Mouse (Mus musculus) naive thymus-derived CD4-positive, alpha-beta T cell, adult 5 months (primary cell): ENCODE data around the gene Rnf5. TPM values are rescaled to one million over a fixed set of nuclear protein-coding genes. Genes with fewer than 3 reads are reported as not detected.

Source experiments
- polyA plus RNA-seq: library from polyadenylated mRNA; unstranded; fragments of 100-300 nt; shearing (Covaris generic); gene quantifications from one replicate; pipeline ENCODE4 v1.2.1, GENCODE M21; 2017

The Rnf5 gene
- 56.4 TPM for polyA plus RNA-seq

GRCm38 (mm10) chr17:34603375-34604060 is at the start of gene Rnf5:
Gene Rnf5 (minus strand): TSS chr17:34603690.

DNA sequence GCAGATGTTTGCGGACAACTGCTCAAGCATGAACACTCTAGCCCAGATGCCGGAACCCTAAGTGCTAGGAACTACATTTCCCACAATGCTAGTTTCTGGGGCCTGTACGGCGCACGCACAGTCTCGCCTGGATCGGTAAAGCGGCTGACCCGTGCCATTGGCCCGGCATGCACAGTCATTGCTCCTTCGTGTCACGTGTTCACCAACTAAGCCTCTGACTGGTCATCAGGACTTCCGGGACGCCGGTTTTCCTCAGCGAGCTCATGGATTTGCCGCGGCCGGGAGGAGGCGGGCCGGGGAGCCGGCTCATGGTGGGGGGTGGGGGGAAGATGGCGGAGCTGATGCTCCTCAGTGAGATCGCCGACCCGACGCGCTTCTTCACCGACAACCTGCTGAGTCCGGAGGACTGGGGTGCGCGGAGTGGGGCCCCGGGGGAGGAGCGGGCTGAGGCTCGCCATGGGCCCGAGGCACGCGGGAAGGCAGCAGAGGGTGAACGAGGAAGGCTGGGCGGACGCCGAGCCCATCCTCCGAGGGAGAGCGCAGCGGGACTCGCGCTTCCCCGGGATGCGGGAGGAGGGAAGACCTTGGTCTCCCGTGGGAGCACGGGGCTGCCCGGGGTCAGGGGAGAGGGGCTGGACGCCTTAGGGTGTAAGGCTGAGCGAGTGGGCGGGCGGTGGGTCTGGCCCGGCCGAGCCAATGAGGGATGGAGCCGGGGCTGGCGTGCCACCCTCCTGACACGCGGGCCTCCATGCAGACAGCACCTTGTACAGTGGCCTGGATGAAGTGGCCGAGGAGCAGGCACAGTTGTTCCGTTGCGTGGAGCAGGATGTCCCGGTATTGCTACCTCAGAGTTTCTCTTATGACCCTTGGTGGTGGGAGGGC is 43.7 kb upstream of the Rnf5 start, which contains the start of gene Atf6b:
TSS of gene Atf6b (plus strand) at position 241 of the 882 bp plus-strand sequence.

DNA sequence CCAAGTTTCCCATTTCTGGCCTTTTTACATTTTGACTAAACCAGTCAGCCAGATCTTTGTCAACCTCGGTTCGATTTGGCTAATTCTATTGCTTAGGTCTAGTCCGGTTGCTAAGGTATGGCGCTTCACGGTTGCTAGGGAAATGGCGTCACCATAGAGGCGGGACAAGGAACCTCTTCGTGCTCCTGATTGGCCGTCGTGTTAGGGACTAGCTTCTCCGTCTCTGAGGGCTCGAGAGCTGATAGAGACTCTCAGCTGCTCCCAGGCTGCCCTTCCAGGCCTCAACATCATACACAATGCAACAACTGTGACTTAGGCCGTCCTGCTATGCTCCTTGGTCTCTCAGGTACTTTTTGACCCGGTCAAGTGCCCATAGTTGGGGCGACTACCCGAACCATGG is 41.1 kb upstream of the Rnf5 start, which contains the start of gene Fkbpl:
TSS of gene Fkbpl (plus strand) at position 157 of the 400 bp plus-strand sequence.

GRCm38 (mm10) chr17:34629221-34629751 is 25.8 kb upstream of the Rnf5 start, which contains the start of gene Prrt1:
Gene Prrt1 (plus strand): TSS chr17:34629533.

GRCm38 (mm10) chr17:34627943-34628643 is 24.6 kb upstream of the Rnf5 start, which contains the start of gene Ppt2:
Gene Ppt2 (minus strand): TSS chr17:34628510.

DNA sequence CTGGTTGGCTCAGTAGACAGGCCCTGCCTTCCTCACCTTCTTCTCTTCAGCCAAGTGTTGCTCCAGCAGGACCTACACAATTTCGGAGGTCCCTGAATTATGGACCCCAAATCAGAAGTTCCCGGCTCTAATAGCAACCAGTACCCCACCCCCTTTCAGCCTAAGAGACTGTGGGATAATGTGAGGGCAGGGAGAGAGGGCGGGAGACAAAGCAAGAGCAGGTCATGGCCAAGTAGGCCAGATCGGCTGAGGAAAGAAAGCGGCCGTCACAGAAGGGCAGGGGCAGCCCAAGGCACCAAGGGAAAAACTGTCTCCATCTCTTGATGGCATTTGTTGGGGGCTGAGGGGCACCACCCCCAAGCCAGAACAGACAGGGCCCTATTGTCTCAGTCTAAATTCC is 12.4 kb upstream of the Rnf5 start, which contains the start of gene Egfl8:
TSS of gene Egfl8 (minus strand) at position 101 of the 400 bp plus-strand sequence.

DNA sequence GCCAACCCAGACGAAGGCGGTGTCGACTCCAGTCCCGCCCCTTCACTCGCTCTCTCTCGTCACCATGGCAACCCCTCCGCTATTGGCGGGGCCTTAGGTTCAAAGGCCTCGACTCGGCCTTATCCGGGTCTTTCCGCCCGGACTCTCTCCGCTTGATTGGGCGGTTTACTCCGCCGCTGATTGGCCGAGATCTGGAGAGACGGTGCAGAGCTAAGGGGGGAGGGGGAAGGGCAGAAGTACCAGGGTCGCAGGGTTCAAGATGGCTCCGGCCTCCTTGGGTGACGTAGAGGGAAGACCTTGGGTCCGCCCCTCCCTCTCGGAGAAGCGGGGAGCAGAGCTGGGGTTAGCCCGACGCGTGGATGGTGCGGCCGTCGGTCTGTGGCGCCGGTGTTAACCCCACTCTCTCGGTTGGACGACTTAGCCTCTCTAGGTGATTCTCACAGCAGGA is 595 bp upstream of the Rnf5 start, which contains the start of gene Agpat1:
TSS of gene Agpat1 (plus strand) at position 202 of the 448 bp plus-strand sequence.

GRCm38 (mm10) chr17:34597566-34598095 is 5.9 kb downstream of the Rnf5 start, which contains the start of gene Ager:
Gene Ager (plus strand): TSS chr17:34597862.

DNA sequence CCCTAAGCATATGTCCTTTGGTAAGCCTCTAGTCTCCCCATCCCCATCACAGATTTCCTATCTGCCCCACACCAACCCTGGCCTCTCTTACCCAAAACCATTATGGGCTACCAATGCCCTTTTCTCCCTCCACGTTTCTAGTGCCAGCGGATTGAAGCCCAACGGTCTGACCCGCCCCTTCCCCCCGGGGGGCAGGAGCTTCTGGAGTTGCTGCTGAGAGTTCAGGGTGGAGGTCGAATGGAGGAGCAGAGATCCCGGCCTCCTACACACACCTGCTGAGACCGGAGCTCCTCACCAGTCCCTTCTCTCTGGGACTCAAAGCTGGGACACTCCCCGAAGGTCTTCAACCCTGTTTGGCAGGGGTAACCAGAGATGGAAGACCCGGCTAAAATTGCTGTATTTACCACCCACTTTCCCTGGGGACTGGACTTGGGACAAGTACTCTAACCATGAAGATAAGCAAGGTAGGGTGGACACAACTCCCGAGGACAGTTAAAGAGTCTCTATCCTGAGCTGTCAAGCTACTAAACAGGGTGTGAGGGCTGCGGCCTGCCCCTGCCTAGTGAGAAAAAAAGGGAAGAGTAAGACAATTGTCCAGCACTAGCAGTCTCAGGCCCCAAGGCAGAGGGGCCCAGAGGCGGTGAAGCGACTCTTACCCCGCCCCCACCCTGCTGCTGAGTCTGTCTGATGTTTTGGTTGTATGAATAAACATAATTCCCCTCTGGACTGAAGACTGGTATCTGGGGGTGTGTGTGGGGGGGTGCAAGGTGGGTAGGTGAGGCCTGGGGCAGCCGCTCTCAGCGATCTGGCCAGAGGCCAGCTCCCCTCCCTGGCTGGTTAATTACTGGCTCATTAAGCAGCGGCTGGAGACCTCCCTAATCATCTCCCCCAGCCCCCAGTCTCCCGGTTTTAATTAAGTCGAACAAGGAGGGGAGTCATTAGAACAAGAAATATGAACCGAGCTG is 12.2 kb downstream of the Rnf5 start, which contains the start of gene Pbx2:
TSS of gene Pbx2 (plus strand) at position 238 of the 965 bp plus-strand sequence.

DNA sequence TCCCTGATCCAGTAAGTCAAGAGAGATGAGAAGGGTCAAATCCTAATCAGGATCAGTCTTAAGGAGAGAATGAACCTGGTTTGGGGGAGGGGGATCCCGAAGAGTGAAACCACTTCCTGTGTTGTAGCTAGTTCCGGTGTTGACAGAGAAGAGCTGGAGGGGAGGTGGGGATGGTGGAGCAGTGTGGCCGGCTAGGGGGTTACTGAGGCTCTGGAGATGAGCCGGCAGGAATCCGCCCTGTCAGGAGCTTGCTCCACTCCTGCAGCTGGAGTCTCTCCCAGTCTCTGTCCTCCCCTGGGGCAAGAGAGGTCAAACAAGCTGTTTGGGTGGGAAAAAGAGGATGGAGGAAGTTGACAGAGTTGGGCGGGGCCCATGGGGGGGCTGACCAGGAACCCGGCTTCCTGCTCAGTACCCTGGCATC is 13.8 kb downstream of the Rnf5 start, which contains the start of gene Gpsm3:
TSS of gene Gpsm3 (plus strand) at position 126 of the 421 bp plus-strand sequence.

DNA sequence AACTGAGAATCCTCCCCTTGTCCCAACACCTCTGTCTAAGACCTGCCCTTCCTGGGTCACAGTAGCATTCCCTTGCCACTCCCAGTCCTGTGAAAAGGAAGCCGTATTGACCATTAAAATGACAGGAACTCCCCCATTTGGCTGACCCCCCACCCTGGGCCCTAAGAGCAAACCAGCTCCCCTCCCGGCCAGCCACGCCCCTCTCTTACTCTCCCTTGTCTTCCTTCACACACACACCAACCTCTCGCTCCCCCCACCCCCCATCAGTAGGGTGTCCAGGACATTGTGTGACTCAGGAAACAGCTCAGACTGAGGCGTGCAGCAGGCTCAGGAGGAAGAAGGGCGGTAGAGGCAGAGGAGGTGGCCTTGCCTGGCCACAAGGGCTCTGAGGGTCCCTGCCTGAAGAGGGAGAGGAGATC is 39.5 kb downstream of the Rnf5 start, which contains the start of gene Notch4:
TSS of gene Notch4 (plus strand) at position 266 of the 419 bp plus-strand sequence.

Other genes starting within 250 kb of the Rnf5 start
- 0.85 TPM for gene Btnl2, start 248.9 kb downstream of the Rnf5 start, polyA plus RNA-seq
- gene Btnl1, start 226.6 kb downstream of the Rnf5 start, polyA plus RNA-seq = not detected
- gene BC051142, start 204.9 kb downstream of the Rnf5 start, polyA plus RNA-seq = not detected
- not detected for gene Btnl4, start 126.4 kb downstream of the Rnf5 start, polyA plus RNA-seq
- not detected for gene Btnl6, start 86.3 kb downstream of the Rnf5 start, polyA plus RNA-seq
- 0.12 TPM for gene Notch4, start 39.4 kb downstream of the Rnf5 start, polyA plus RNA-seq
- gene Gpsm3, start 13.9 kb downstream of the Rnf5 start, polyA plus RNA-seq = 267 TPM
- 12.2 TPM for gene Pbx2, start 12.4 kb downstream of the Rnf5 start, polyA plus RNA-seq
- 1.7 TPM for gene Ager, start 5.8 kb downstream of the Rnf5 start, polyA plus RNA-seq
- 16.8 TPM for gene Agpat1, start 572 bp upstream of the Rnf5 start, polyA plus RNA-seq
- gene Egfl8, start 12.3 kb upstream of the Rnf5 start, polyA plus RNA-seq = 3.1 TPM
- gene Ppt2, start 24.8 kb upstream of the Rnf5 start, polyA plus RNA-seq = 17.4 TPM
- gene Prrt1, start 25.8 kb upstream of the Rnf5 start, polyA plus RNA-seq = 9.7 TPM
- 2.8 TPM for gene Fkbpl, start 41.1 kb upstream of the Rnf5 start, polyA plus RNA-seq
- gene Atf6b, start 43.5 kb upstream of the Rnf5 start, polyA plus RNA-seq = 47.3 TPM
- not detected for gene Tnxb, start 66.8 kb upstream of the Rnf5 start, polyA plus RNA-seq
- not detected for gene C4b, start 140.2 kb upstream of the Rnf5 start, polyA plus RNA-seq
- gene Cyp21a1, start 200.9 kb upstream of the Rnf5 start, polyA plus RNA-seq = not detected
- gene Stk19, start 233.3 kb upstream of the Rnf5 start, polyA plus RNA-seq = 18.7 TPM
- gene Dxo, start 233.3 kb upstream of the Rnf5 start, polyA plus RNA-seq = 89.1 TPM
- 137 TPM for gene Skiv2l, start 246.5 kb upstream of the Rnf5 start, polyA plus RNA-seq
- 27.2 TPM for gene Nelfe, start 246.7 kb upstream of the Rnf5 start, polyA plus RNA-seq